Mouse (Mus musculus): ENCODE measurements around the gene Eps15l1.

GRCm38 (mm10) chr8:72300654-72301400 is 120.4 kb downstream of the Eps15l1 start:
- TF ChIP-seq CTCF (IDR thresholded peaks at IDR 0.05; ENCODE audit: low read depth, low read length): no peak
- no peak for TF ChIP-seq POLR2A (IDR thresholded peaks at IDR 0.05; ENCODE audit: borderline replicate concordance, low read depth, low read length)
